Mouse (Mus musculus) stomach, postnatal 0 days (tissue): ENCODE results near the gene Zfp963.

ENCODE experiments used
- CTCF ChIP-seq: IDR thresholded peaks from 2 replicates; pipeline ENCODE4 v1.5.1; 2016; ENCODE audit warnings: antibody characterized with exemption, low read depth, mild to moderate bottlenecking, moderate library complexity
- EP300 ChIP-seq: optimal IDR thresholded peaks from 2 replicates; pipeline ENCODE3; 2016; ENCODE audit warnings: antibody characterized with exemption

- TF ChIP-seq CTCF (no peak), EP300 (no peak)
These were observed 32.6 kb downstream of the Zfp963 start for GRCm38 (mm10) chr8:69717232-69717580.
